Mouse (Mus musculus) liver, embryonic 13.5 days (tissue): ENCODE results near the gene Sacm1l. TPM values are rescaled to one million over a fixed set of nuclear protein-coding genes. Genes with fewer than 3 reads are reported as not detected.
A peak's percentile ranks its signal among the peaks of the same experiment; 100 is the strongest.

Source experiments
- ATAC-seq: fragments of 200-750 bp; cut with Nextera tagmentation; 2 replicates; pipeline ENCODE4 v1.8.0; 2017; ENCODE audit warnings: low read depth, mild to moderate bottlenecking, moderate number of reproducible peaks, moderate library complexity
- DNase-seq: peaks from one replicate; pipeline ENCODE4 v3.0.0; 2022
- H3K27ac ChIP-seq: fragments of 300-500 bp; sonication (generic); 2 replicates; pipeline ENCODE4 v1.5.1; 2015; ENCODE audit warnings: moderate library complexity, mild to moderate bottlenecking, inconsistent platforms
- H3K27me3 ChIP-seq: fragments of 300-500 bp; sonication (generic); 2 replicates; pipeline ENCODE4 v1.6.1; 2015; ENCODE audit warnings: mild to moderate bottlenecking, inconsistent platforms
- H3K36me3 ChIP-seq: fragments of 300-500 bp; sonication (generic); 2 replicates; pipeline ENCODE4 v1.6.1; 2015; ENCODE audit warnings: mild to moderate bottlenecking, inconsistent platforms
- H3K4me1 ChIP-seq: fragments of 300-500 bp; sonication (generic); replicated peaks from 2 replicates; pipeline ENCODE4 v1.6.1; 2015; ENCODE audit warnings: inconsistent platforms
- H3K4me2 ChIP-seq: fragments of 300-500 bp; sonication (generic); 2 replicates; pipeline ENCODE4 v1.6.1; 2015; ENCODE audit warnings: inconsistent platforms, mild to moderate bottlenecking, moderate library complexity
- H3K4me3 ChIP-seq: fragments of 300-500 bp; sonication (generic); replicated peaks from 2 replicates; pipeline ENCODE4 v1.5.1; 2015; ENCODE audit warnings: mild to moderate bottlenecking, inconsistent platforms
- H3K9ac ChIP-seq: fragments of 300-500 bp; sonication (generic); 2 replicates; pipeline ENCODE4 v1.6.1; 2015; ENCODE audit warnings: mild to moderate bottlenecking, inconsistent platforms
- H3K9me3 ChIP-seq: fragments of 300-500 bp; sonication (generic); replicated peaks from 2 replicates; pipeline ENCODE4 v1.6.1; 2016; ENCODE audit warnings: inconsistent platforms
- WGBS: fragments of 180-500 bp; shearing (Covaris S2); methylation state at CpG from one replicate; pipeline ENCODE4 v1.1.7; 2015; ENCODE audit not compliant: insufficient replicate concordance; 5-methylcytosine and 5-hydroxymethylcytosine counted together
- polyA plus RNA-seq: library from polyadenylated mRNA; unstranded; fragments of >200 nt; fragmentation: Nextera tagmentation; extraction: Ambion mirVana; gene quantifications from 2 replicates; pipeline ENCODE4 v1.2.1, GENCODE M21; 2015

Sacm1l gene
- polyA plus RNA-seq, 1 experiment from 2014 or later: 27.3 TPM

- peak overlapping the region; percentile 14; the same call in 1 of the 2 replicates for H3K27ac ChIP-seq
These were observed 19.6 kb upstream of the Sacm1l start for GRCm38 (mm10) chr9:123509638-123510604.

DNA sequence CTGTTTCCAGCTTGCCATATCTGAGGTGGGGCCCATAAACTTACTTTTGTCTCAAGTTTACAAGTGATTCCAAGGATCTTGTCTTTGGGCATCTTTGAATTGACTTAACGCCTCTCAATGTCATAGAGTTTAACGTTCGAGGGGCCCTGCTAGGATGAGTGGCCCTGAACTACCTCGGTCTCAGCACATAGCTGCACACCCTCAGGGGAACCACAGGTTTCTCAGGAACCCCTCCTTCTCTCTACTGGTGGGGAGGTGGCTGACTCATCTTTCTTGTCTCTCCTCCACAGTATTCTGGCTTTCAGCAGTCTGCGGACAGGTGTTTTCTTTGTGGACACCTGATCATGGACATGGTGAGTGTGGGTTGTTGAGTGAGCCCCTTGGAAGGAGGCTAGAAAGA, 18.6 kb upstream of the Sacm1l start:
- Histone ChIP-seq H3K9ac (no peak overlapping the region), H3K4me1 (peaks cover 16% of the 10 kb centered on the region; the same call in 1 of the 2 replicates), H3K27me3 (no peaks in the 10 kb centered on the region), H3K36me3 (peaks cover 51% of the 10 kb centered on the region), H3K9me3 (no peaks in the 10 kb centered on the region), H3K4me2 (0 out of 2 replicates have a peak overlapping the region, but pooled peaks have one; percentile 11), H3K27ac (no peak overlapping the region), H3K4me3 (no peak overlapping the region)
- ATAC-seq (no peak), DNase-seq (no peak)
- WGBS: 89% methylated on average over 5 of the region's 5 CpGs

More at GRCm38 (mm10) chr9:123509638-123510604, 19.6 kb upstream of the Sacm1l start:
- H3K9ac ChIP-seq: no peak overlapping the region
- WGBS: 61% methylated on average over 8 of the region's 8 CpGs
- no peak overlapping the region for H3K4me3 ChIP-seq
- peak; percentile 21; the same call in 1 of the 2 replicates for ATAC-seq
- DNase-seq: no peak
- H3K36me3 ChIP-seq: peaks cover 57% of the 10 kb centered on the region
- H3K9me3 ChIP-seq: no peaks in the 10 kb centered on the region
- no peaks in the 10 kb centered on the region for H3K27me3 ChIP-seq
- peaks cover 16% of the 10 kb centered on the region; the same call in 1 of the 2 replicates for H3K4me1 ChIP-seq
- 0 out of 2 replicates have a peak overlapping the region, but pooled peaks have one; percentile 11 for H3K4me2 ChIP-seq

GRCm38 (mm10) chr9:123512482-123512881, 17.1 kb upstream of the Sacm1l start:
- Histone ChIP-seq H3K27ac (no peak overlapping the region), H3K4me3 (no peak overlapping the region), H3K27me3 (no peaks in the 10 kb centered on the region), H3K4me2 (no peak overlapping the region), H3K9ac (no peak overlapping the region), H3K36me3 (peaks cover 61% of the 10 kb centered on the region), H3K4me1 (peaks cover 9% of the 10 kb centered on the region; the same call in 1 of the 2 replicates), H3K9me3 (no peaks in the 10 kb centered on the region)
- DNase-seq (no peak), ATAC-seq (no peak)
- WGBS: 73% methylated on average over 2 of the region's 2 CpGs

- no peak overlapping the region for H3K9ac ChIP-seq
- no peak overlapping the region for H3K4me3 ChIP-seq
- no peaks in the 10 kb centered on the region for H3K27me3 ChIP-seq
- peaks cover 9% of the 10 kb centered on the region for H3K4me1 ChIP-seq
- H3K27ac ChIP-seq: no peak overlapping the region
- WGBS: 74% methylated on average over 2 of the region's 2 CpGs
- H3K36me3 ChIP-seq: peaks cover 84% of the 10 kb centered on the region
- no peak for ATAC-seq
- no peak for DNase-seq
- no peaks in the 10 kb centered on the region for H3K9me3 ChIP-seq
- no peak overlapping the region for H3K4me2 ChIP-seq
These were observed 14.5 kb upstream of the Sacm1l start for GRCm38 (mm10) chr9:123515087-123515486.

- Histone ChIP-seq H3K4me3 (no peak overlapping the region), H3K9me3 (no peaks in the 10 kb centered on the region), H3K27ac (no peak overlapping the region), H3K4me1 (peaks cover 5% of the 10 kb centered on the region; the same call in 1 of the 2 replicates), H3K27me3 (no peaks in the 10 kb centered on the region), H3K4me2 (no peak overlapping the region), H3K9ac (no peak overlapping the region), H3K36me3 (peaks cover 77% of the 10 kb centered on the region)
- WGBS: 86% methylated on average over 7 of the region's 7 CpGs
- DNase-seq (no peak), ATAC-seq (no peak)
These were observed 12.7 kb upstream of the Sacm1l start for GRCm38 (mm10) chr9:123516641-123517385.

DNA sequence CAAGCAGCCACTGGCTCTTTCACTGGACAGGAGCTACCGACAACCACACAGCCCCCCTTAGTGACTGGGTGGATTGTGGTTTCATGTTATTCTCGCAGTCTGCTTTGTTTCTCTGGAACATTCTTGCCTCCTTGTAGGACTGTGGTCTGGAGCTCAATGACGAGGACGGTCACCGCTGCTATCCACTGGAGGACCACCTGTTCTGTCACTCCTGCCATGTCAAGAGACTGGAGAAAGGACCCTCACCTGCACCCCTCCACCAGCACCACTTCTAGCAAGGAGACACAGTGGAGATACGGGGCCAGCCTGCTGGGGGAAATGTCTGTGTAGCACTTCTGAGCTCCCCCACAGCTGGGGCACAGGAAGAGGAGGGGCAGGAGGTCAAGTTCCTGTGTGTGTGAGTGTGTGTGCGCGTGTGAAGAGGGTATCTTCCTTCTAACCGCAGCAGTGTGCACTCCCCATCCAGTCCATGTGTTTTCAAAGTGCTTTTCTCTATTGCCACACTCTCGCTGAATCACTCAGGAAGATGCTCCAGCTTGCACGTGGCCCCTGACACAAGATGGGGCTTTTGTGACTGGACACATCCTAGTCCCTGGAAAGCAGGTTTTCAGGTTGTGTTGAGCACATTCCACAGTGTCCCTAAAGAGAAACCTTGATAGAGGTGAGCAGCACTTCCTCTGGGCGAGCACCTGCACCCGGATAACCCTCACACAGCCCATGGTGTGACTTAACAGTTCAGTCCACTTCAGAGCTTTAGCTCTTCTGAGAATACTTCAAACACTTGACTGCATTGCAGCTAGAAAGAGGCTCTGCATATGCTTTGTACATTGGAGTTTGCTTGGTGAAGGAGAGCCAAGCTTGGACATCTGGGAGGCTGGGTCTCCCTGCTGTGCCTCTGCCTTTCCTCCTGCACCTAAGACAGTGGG, 10.3 kb upstream of the Sacm1l start:
- H3K4me1 ChIP-seq: peaks cover 5% of the 10 kb centered on the region; the same call in 1 of the 2 replicates
- no peak overlapping the region for H3K27ac ChIP-seq
- H3K27me3 ChIP-seq: no peaks in the 10 kb centered on the region
- 52% methylated on average over 13 of the region's 13 CpGs for WGBS
- no peaks in the 10 kb centered on the region for H3K9me3 ChIP-seq
- peaks cover 57% of the 10 kb centered on the region for H3K36me3 ChIP-seq
- DNase-seq: no peak
- peak; percentile 33; the same call in 1 of the 2 replicates for ATAC-seq
- no peak overlapping the region for H3K9ac ChIP-seq
- no peak overlapping the region for H3K4me3 ChIP-seq
- H3K4me2 ChIP-seq: no peak overlapping the region

- H3K4me2 ChIP-seq: no peak overlapping the region
- ATAC-seq (no peak), DNase-seq (no peak)
- H3K27me3 ChIP-seq: no peaks in the 10 kb centered on the region
- H3K27ac ChIP-seq: no peak overlapping the region
- H3K9ac ChIP-seq: no peak overlapping the region
- 55% methylated on average over 3 of the region's 3 CpGs for WGBS
- H3K4me3 ChIP-seq: no peak overlapping the region
- H3K4me1 ChIP-seq: peaks cover 14% of the 10 kb centered on the region
- no peaks in the 10 kb centered on the region for H3K9me3 ChIP-seq
- H3K36me3 ChIP-seq: peaks cover 53% of the 10 kb centered on the region
These were observed 8.8 kb upstream of the Sacm1l start for GRCm38 (mm10) chr9:123520735-123521134.

DNA sequence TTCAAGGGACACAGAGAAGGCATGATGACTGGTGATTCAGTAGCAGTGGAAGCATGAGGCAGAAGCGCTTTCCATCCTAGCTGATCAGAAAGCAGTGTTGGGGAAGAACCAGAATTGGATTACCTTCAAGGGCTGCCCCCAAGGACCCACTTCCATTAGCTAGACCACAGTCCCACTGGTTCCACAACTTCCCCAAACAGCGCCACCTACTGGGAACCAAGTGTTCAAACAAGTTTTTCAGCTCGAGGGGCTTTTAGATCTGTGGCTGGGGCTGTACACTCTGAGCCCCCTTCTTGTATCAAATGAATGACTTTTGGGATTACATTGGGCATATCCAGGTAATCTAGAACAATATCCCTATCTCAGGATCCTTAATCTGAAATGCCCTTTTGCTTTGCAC, 5.9 kb upstream of the Sacm1l start:
- no peak overlapping the region for H3K4me3 ChIP-seq
- H3K9me3 ChIP-seq: no peaks in the 10 kb centered on the region
- no peaks in the 10 kb centered on the region for H3K27me3 ChIP-seq
- ATAC-seq (no peak), DNase-seq (peak; percentile 27)
- no peak overlapping the region for H3K4me2 ChIP-seq
- H3K9ac ChIP-seq: no peak overlapping the region
- H3K36me3 ChIP-seq: peaks cover 25% of the 10 kb centered on the region
- WGBS: 27% methylated on average over 3 of the region's 3 CpGs
- H3K4me1 ChIP-seq: peaks cover 31% of the 10 kb centered on the region
- H3K27ac ChIP-seq: no peak overlapping the region

- ATAC-seq (no peak), DNase-seq (peak; percentile 40)
- Histone ChIP-seq H3K27ac (no peak overlapping the region), H3K36me3 (peaks cover 11% of the 10 kb centered on the region), H3K9ac (no peak overlapping the region), H3K27me3 (no peaks in the 10 kb centered on the region), H3K4me1 (peaks cover 29% of the 10 kb centered on the region), H3K4me2 (no peak overlapping the region), H3K9me3 (no peaks in the 10 kb centered on the region), H3K4me3 (no peak overlapping the region)
- 7% methylated on average over 1 of the region's 1 CpGs for WGBS
These were observed 4.5 kb upstream of the Sacm1l start for GRCm38 (mm10) chr9:123525095-123525494.

GRCm38 (mm10) chr9:123526502-123526901, 3.1 kb upstream of the Sacm1l start:
- DNase-seq (no peak), ATAC-seq (no peak)
- Histone ChIP-seq H3K36me3 (no peaks in the 10 kb centered on the region), H3K9ac (no peak overlapping the region; the same call in 1 of the 2 replicates), H3K27me3 (no peaks in the 10 kb centered on the region), H3K4me3 (no peak overlapping the region), H3K4me2 (no peak overlapping the region), H3K27ac (no peak overlapping the region), H3K4me1 (peaks cover 41% of the 10 kb centered on the region), H3K9me3 (no peaks in the 10 kb centered on the region)
- WGBS: 76% methylated on average over 5 of the region's 5 CpGs
